Mouse (Mus musculus) gonadal fat pad, adult 2 months (tissue): ENCODE measurements around the gene Unc50. TPM values are rescaled to one million over a fixed set of nuclear protein-coding genes. Genes with fewer than 3 reads are reported as not detected.

ENCODE experiments used
- DNase-seq: peaks from one replicate; pipeline ENCODE4 v3.0.0-alpha.2; 2012; ENCODE audit warnings: low read depth
- polyA plus RNA-seq: library from polyadenylated mRNA; depleted of rRNA; stranded (reverse); fragments of >200 nt; gene quantifications from 2 replicates; pipeline ENCODE4 v1.2.3, GENCODE M21; 2012

Unc50 gene
- polyA plus RNA-seq, 1 experiment, result 64.9 TPM

DNA sequence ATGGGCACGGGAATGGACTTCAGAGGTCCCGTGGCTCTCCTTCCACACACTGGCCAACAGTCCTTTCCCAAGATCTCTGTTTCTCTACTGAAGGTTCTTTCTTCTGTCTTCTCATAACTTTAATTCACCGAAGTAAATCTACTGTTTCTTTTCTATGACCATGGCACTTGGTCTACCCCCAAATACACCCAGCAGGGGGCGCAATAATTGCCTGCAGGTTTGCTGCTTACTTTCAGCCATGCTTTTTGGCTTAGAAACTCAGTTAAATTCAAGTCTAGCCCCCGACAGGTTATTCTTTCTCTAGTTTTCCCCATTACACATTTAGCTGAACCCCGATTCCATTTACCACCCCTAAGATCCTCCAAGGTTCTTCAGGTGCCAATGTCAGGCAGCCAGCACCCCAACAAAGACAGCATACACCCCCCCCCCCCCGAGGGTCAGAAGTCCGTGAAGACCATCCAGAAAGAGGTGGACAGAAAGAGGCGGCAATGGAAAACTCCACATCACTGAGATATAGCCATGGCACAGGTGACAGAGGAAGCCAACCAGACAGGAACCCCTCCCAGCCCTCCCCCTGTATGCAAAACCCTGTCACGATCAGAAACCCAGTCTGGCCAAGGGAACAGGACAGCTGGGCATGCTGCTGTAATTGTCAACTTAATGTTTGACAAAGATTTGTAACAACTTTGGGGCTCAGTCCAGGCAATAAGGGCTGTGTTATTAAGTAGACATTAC is 18.6 kb downstream of the Unc50 start:
- no peak for DNase-seq

- DNase-seq, result no peak
Measured at GRCm38 (mm10) chr1:37451270-37451669, 21.3 kb downstream of the Unc50 start.

DNA sequence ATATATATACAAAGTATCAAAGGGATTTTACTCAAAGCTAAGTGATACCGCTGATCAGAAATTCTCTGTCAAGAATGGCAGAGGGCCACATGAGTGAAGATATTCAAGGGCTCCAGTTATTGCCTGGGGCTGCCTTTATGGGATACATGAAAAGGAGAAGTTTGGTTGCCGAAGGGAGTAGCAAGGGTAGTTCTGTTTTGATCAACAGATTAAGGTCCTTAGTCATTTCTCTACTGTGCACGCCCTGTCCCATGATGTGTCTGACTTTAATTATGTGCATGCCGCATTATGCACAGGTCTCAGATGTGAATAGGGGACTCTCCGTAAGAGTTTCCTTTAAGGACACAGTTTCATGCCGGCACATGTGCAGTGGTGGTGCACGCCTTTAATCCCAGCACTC is 27.6 kb downstream of the Unc50 start:
- DNase-seq, result no peak

- DNase-seq, result no peak
Measured at GRCm38 (mm10) chr1:37464878-37465452, 35.0 kb downstream of the Unc50 start.

GRCm38 (mm10) chr1:37466322-37466995 is 36.5 kb downstream of the Unc50 start:
- DNase-seq, result no peak

- DNase-seq, result no peak
Measured at GRCm38 (mm10) chr1:37467806-37468205, 37.9 kb downstream of the Unc50 start.

- DNase-seq, result no peak
Measured at GRCm38 (mm10) chr1:37469007-37469406, 39.1 kb downstream of the Unc50 start.

DNA sequence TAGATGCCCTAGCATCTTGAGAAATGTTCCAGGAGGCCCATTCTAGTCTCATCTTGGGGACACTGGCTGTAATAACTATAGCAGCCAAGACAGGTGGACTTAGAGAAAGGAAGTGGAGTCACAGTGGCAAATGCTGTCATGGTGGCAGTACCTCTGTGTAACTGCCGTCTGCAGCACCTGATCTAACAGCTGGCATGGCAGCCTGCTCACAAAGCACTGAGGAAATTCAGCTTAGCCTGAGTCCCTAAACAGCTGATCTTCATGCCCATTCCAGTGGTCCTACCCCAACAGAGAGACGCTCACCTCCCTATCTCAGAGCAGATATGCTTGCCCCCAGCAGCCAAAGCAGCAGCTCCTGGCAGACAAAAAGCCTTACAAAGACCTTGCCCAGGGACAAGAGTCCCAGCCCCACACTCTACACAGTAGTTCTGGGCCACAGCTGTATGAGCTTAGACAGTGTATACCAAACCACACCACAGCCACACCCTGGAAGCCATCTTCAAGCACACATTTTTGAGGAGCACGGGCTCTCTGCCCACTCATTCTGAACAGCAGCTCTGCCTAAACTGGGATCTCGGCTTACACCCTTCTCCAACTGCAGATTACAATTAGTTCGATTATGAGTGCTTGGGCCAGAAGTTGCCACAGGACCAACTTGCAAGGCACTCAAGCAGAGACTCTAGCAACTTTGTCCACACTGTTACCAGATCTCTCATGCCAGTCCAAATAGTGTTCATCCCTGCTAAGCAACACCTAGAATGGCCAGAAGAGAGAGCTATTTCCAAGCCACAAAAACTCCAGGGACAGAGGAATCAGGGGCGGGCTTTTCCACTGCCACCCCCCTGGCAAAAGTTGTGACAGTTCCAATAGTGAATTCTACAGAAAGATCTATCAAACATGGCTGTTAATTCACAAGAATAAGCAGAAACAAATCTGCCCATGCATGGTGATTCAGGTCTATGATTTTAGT is 41.5 kb downstream of the Unc50 start:
- no peak for DNase-seq

GRCm38 (mm10) chr1:37473251-37473650 is 43.3 kb downstream of the Unc50 start:
- DNase-seq, result no peak

GRCm38 (mm10) chr1:37474046-37474445 is 44.1 kb downstream of the Unc50 start:
- DNase-seq, result no peak

DNA sequence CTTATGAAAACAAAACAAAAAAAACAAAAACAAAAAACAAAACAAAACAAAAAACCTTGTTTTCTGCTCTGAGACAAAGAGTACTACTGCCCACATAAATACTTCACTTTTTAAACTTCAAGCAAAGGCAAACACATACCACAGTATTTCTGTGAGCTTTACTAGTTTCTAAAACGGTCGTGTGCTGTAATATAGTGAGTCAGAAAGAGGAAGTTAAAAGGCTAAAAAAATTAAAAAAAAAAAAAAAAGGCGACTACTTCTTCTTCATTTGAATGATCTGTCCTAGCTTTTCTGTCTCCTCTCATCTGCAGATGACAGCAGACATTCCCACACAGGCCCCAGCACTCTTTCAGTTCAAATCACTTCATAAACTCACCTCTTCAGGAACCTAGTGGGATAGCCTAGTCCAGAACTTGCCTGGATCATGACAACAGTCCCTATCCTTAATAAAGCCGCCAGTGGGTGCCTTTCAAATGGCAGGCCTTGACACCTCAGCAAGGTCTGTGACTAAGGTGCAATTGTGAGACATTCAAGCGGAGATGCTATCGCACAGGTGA is 44.8 kb downstream of the Unc50 start:
- DNase-seq, result no peak

GRCm38 (mm10) chr1:37475312-37475711 is 45.4 kb downstream of the Unc50 start:
- DNase-seq, result no peak

- no peak for DNase-seq
Measured at GRCm38 (mm10) chr1:37477250-37477649, 47.3 kb downstream of the Unc50 start.

GRCm38 (mm10) chr1:37477928-37478327 is 48.0 kb downstream of the Unc50 start:
- DNase-seq, result no peak

GRCm38 (mm10) chr1:37478416-37478815 is 48.5 kb downstream of the Unc50 start:
- no peak for DNase-seq

GRCm38 (mm10) chr1:37479074-37479473 is 49.1 kb downstream of the Unc50 start:
- no peak for DNase-seq

- no peak for DNase-seq
Measured at GRCm38 (mm10) chr1:37479759-37480158, 49.8 kb downstream of the Unc50 start.

DNA sequence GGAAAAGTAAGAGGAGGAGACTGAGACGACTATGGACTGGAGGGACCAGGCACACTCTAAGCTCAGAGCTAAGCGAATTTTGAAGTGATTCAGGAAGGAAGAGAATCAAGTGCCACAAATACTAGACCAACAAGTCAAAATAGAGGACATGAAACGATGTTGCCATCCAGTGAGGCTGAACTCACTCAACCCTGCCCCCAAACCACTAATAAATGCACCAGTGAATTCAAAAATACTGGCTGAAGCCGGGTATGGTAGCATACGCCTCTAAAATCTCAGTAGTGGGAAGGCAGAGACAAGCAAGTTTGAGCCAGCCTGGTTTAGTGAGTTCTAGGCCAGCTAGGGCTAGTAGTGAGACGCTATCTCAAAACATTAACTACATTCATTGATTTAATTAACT is 50.8 kb downstream of the Unc50 start:
- no peak for DNase-seq

DNA sequence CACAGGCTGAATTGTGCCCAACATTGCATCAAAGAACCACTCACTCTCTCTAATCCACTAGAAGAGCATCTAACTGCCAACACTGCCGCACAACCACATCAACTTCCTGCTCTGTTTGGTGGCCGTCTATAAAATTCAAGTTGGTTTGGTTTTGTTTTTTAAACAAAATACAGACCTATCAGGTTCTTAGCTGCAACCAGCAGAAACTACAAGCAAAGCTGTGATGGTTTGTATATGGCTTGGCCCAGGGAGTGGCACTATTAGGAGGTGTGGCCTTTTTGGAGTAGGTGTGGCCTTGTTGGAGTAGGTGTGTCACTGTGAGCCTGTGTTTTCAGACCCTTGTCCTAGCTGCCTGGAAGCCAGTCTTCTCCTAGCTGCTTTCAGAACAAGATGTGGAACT is 51.4 kb downstream of the Unc50 start:
- DNase-seq, result no peak

DNA sequence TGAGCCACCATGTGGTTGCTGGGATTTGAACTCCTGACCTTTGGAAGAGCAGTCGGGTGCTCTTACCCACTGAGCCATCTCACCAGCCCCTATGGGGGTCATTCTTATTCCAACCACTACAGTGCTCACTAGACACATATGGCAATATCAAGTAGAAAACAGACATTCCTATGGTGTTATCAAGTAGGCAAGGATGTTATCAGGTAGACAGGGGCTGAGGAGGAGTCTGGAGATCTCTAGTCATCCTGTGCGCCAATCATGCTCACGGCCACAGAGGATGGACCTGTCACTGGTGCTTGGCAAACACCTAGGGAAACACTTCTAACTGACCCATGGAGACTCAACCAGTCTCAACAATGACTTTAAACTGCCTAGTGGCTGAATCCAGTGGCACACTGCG is 54.7 kb downstream of the Unc50 start:
- DNase-seq, result no peak

DNA sequence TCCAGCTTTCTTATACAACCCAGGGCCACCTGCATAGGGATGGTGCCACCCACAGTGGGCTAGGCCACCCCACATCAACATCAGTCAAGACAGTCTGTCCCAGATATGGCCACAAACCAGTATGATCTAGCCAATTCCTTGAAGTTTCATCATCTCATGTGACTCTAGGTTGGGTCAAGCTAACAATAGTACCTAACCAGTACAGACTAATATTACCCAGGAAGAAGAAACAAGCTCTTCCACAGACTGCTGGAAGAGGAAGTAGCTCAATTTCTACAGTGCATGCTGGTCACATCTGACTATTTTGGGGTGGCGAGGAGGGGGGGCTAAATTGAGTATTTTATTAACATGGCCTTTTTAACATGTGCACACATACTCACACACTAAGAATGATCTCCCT is 56.5 kb downstream of the Unc50 start:
- DNase-seq, result no peak

DNA sequence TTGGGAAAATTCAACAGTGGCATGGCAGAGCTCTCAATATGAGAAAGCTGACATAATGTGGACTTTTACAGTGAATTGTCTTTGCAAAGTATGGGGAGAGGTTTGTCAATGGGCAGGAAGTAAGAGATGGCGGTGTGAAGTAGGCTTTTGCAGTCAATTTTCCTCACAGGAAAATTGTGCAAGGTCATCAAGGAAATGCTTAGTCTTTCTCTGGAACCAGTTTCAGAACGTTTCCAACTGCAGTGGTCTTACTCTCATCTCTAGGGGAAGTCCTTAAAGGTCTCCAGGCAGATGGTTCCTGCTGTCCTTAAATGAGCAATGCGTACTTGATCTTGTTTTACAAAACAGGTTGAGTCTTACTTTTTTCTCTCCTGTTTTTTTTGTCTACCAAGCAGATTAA is 57.1 kb downstream of the Unc50 start:
- no peak for DNase-seq
